Mouse (Mus musculus): ENCODE measurements around the gene Aamp.

The Aamp gene

DNA sequence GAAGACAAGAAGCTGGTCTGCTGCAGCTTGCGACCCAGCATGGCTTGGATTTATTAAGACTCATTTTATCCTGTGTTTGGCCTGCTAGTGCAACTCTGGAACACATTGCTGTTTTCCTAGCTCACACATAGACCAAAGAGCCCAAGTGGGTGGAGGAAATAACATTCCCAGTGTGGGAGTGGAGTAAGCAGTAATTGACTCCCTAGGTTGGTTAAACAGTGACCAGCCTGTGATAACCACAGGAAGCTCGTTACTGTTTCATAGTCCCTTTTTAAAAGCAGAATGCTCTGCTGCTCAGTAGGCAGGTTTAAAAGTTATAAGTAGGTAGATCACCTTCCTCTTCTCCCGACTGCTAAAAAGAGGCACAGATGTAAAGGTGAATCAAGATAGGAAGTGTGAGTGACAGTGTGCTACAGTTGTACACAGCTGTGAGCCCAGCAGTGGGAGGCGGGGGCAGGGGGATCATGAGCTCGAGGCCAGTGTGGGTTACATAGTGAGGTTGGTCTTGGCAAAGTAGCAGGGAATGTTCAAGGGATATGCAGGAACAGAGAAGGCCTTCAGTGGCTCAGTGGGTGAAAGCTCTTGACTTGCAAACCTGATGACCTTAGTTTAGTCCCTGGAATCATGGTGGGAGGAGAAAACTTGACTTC, 35.1 kb downstream of the Aamp start:
- in situ Hi-C loops (cut with MboI, MseI), result loop anchor here in 1 of 2 experiments (10.0 kb wide), 1 partner anchor 895 kb away; the partner anchor contains the start of genes Cnppd1 and Retreg2

DNA sequence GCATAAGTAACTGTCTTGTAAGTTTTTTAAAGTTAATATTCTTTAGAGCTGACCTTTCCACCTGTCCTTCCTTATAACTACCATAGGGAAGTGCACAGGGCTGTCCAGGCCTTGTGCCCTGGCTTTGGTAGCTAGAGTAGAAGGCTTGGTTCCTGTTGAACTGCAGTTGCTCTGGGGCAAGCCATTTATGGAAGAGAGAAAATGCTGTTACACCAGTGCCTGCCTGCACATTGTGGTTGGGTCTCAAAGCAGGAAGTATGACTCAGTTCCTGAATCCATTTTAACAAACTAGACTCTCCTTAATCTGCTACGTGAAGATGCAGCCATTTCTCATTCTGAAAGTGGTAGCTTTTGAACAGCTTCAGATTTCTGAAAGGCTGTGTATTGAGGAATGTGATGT, 35.7 kb downstream of the Aamp start:
- in situ Hi-C loops (cut with MboI, MseI), result loop anchor here in 1 of 2 experiments (10.0 kb wide), 1 partner anchor 896 kb away; the partner anchor contains the start of genes Cnppd1 and Retreg2

DNA sequence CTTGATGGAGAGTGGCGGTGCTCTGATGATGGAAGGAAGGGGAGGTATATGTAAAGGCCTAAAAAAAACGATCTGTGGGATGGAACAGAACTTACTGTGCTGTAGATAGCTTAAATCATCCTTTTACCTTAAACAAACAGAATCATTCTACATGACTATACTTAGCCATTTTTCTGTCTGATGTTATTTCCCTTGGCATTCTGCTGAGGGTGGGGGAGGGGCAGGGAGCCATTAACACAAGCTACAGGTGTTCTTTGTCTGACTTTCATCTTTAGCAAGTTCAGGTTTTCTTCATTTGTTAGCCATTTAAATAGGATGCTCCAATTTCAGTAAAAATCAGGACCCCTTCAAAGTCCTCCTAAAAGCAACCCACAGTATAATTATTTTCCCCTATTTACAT, 39.0 kb downstream of the Aamp start:
- in situ Hi-C loops (cut with MboI, MseI), result loop anchor here in 1 of 2 experiments (10.0 kb wide), 1 partner anchor 899 kb away; the partner anchor contains the start of genes Cnppd1 and Retreg2

DNA sequence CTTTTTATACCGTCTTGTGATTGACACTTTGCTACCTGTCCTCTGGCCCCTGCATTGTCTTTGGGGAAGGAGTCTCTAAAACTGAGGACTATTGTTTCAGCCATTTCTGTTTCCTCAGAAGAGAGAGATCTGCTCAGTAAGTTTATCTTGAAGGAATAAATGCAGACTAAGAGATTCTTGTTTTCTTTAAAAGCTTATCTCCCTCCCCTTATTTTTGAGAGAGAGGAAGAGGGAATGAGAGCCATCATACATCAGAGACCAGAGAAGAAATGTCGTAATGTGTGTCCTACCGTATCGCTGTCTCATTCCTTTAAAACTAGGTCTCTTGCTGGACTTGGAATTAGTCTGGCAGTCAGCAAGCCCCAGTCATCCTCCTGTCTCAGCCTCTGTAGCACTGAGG, 43.7 kb downstream of the Aamp start:
- in situ Hi-C loops (cut with MboI, MseI), result loop anchor here in 1 of 2 experiments (10.0 kb wide), 1 partner anchor 904 kb away; the partner anchor contains the start of genes Cnppd1 and Retreg2

DNA sequence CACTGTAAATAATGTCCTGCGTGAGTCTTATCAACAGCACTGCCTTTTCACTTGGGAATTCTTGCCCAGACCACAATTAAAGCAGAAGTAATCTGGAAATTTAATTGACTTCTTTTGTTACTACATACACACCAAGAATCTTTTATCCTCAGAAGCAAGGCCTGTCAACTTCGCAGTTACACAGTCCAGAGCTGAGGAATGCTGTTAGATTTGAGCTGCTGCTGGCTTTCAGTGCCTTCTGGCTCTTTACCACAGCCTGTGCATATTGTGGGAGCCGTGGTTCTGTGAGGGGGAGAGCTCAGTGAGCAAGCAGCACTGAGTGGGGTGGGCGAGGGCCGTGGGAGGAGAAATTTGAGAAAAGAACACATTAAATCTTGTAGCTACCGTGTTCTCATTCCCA, 44.2 kb downstream of the Aamp start:
- in situ Hi-C loops (cut with MboI, MseI), result loop anchor here in 1 of 2 experiments (10.0 kb wide), 1 partner anchor 904 kb away; the partner anchor contains the start of genes Cnppd1 and Retreg2

DNA sequence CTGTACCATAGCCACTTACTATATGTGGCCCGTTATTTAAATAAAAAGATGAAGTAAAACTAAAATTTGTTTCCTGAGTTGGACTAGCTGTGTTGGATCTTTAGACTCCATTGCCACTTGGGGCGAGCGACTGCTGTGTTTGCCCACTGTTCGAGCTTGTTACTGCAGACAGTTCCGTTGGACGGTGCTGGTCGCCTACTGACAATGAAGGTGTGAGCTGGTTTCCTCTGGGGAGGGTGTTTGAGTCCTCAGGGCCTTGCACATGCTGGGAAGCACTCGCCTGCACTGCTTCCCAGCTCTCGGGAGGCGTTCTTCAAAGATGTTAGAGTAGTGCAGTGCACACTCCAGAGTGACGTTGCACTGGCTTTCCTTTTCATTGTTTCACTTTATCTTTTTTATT, 44.9 kb downstream of the Aamp start:
- in situ Hi-C loops (cut with MboI, MseI), result loop anchor here (5.0 to 10.0 kb wide), 2 partner anchors 37 to 905 kb away; partner anchors contain the start of genes Cnppd1 (in 1 of the 2) and Retreg2 (in 1 of the 2)

DNA sequence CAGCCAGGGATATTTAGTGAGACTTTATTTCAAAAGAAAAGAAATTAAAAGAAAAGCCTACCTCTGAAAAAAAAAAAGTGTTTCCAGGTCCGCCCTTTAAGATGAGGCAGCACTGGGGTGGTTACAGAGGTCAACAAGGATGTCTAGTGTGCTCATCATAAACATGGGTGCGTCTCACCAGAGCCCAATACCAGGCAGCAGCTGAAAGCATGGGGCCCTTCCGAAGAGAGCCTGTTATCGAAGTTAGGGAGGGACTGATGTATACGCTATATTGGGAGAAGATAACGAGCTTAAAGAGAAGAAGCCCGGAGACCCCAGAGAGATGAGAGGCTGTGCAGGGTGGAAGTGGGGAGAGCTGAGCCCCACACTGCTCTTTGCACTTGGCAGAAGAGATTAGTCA, 45.4 kb downstream of the Aamp start:
- in situ Hi-C loops (cut with MboI, MseI), result loop anchor here in 1 of 2 experiments (5.0 kb wide), 1 partner anchor 37 kb away; no protein-coding TSS in a partner anchor

DNA sequence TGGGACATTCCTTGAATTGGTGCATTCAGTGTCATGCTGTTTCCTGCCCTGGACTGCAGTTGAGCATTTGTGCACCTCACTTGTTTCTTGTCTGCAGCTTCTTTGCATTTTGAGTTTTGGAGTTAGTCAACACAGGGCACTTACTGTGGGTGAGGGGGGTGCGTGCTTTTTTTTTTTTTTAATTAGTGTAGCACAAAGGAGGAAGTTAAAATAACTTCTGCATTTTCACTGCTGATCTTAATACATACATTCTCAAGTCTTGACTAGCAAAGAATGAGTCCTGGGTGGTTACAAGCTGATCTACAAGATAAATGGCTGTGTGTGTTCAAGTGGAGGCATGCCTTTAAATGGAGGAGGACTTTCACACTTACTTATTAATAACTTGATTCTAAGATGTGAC, 46.4 kb downstream of the Aamp start:
- in situ Hi-C loops (cut with MboI, MseI), result loop anchor here in 1 of 2 experiments (5.0 kb wide), 1 partner anchor 36 kb away; no protein-coding TSS in a partner anchor

DNA sequence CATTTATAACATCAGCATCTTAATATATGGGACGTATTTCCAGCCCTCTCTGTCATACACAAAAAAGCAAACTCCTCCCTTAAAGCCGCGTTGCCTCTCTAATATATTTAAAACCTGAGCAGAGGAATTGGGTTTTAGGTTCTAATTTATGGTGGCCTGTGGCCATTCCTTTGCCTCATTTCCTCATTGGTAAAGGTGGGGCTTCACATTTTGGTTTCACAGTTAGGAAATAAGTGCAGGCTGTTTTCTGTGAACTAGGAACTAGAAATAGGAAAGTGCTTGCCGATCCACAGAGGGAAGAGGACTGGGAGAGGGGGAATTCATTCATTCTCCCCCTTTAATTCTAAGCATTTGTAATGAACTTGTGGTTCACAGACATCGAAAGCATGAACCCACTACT, 46.9 kb downstream of the Aamp start:
- in situ Hi-C loops (cut with MboI, MseI), result loop anchor here in 1 of 2 experiments (5.0 kb wide), 1 partner anchor 35 kb away; no protein-coding TSS in a partner anchor

DNA sequence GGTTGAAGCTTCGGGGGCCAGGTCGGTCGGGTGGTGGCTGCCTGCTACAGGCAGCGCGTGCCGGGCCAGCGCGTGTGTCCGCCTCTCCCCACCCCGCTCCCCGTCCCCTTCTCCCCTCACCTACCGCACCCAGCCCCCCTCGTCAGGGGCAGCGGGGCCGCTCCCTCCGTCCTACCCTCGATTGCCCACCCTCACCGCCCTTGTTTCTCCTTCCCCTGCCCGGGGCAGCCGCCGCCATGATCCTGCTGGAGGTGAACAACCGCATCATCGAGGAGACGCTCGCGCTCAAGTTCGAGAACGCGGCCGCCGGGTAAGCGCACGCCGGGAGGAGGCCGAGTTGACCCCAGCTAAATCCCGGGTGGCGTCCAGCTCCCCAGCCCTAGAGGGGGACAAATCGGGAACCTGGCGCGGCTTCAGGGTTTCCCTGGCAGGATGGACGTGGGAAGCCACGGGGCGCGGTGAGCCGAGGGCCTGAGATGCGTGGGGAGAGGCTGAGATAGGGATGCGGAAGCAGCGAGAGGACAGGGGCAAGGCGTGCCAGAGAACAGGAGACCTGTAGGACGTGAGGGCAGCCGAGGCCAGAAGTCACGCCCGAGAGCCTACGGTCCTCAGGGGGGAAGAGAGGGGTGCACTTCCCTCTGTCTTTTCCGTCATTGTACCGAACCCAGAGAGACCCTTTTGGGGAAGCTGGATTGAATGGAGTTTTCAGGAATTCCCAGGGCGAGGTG, 47.8 kb downstream of the Aamp start:
- in situ Hi-C loops (cut with MboI, MseI), result loop anchor here in 1 of 2 experiments (5.0 kb wide), 1 partner anchor 34 kb away; no protein-coding TSS in a partner anchor

DNA sequence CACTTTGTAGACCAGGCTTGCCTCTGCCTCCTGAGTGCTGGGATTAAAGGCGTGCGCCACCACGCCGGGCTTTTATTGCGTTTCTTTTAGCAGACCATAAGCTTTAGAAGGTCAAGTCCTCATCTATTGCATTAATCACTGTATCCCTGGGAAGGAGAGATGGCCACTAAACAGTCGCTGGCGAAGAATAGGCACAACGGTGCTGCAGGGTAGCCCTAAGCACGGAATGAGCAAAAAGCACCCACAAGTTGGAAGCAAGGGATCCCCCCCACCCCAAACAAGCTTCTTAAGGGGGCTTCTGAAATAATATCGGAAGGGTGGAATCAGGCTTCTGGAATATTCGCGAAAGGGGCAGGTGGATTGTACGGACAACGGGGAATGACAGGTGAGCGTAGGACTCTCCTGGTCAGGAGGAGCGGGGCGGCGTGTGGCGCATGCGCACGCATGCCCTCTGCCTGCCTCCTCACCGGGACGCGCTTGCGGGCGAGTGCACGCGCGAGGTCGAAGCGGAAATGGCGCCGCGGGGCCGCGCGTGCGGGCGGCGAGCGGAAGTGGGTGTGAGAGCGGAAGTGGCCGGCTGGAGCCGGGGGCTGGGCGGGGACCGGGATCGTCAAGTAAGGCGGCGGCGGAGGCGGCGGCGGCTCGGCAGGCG, 48.5 kb downstream of the Aamp start, which contains the start of gene Arpc2:
Gene Arpc2 (plus strand): TSS at position 147 of the 652 bp plus-strand sequence.
- in situ Hi-C loops (cut with MboI, MseI), result loop anchor here in 1 of 2 experiments (5.0 kb wide), 1 partner anchor 34 kb away; no protein-coding TSS in a partner anchor

DNA sequence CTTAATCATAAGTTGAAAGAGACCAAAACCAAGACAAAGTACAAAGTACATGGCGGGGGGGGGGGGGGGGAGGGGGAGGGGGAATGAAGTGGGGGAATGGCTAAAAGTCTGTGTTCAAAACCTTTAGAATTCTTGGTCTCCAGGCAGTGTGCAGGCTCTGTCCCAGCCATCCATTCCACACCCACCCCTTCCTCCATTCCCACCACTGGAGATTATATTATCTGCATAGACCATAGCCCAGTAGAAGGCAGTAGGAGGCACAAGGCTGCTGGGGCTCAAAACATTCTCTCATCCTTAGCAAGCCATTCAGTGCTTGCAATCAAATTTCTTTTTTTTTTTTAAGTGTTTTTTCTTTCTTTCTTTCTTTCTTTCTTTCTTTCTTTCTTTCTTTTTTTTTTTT, 53.5 kb downstream of the Aamp start:
- in situ Hi-C loops (cut with MboI, MseI), result no loop called here

DNA sequence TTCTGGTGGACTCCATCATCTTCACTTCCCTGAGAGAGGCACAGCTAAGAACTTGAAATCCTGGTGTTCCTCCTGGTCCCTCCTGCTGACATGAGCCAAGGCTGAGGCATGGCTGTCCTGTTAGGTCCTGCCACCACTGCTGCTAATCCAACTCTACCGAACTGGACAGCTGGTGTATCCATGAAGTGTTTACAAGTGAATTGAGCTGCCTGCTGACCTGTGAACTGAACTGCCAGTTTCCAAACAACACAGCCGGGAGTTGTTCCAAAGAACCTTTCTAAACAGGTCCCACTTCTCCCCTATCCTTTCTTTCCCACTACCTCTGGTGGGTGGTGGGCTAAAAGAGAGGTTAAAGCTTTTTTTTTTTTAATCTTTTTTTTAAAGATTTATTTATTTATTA, 54.6 kb downstream of the Aamp start:
- in situ Hi-C loops (cut with MboI, MseI), result no loop called here
